Mouse (Mus musculus): Measurements from ENCODE around the gene Tom1l2. TPM values are rescaled to one million over a fixed set of nuclear protein-coding genes. Genes with fewer than 3 reads are reported as not detected.
A peak's percentile ranks its signal among the peaks of the same experiment; 100 is the strongest.

Gene Tom1l2
- total and polyA plus RNA-seq, 2 experiments from 2014 or later: 49.4 to 120 TPM

DNA sequence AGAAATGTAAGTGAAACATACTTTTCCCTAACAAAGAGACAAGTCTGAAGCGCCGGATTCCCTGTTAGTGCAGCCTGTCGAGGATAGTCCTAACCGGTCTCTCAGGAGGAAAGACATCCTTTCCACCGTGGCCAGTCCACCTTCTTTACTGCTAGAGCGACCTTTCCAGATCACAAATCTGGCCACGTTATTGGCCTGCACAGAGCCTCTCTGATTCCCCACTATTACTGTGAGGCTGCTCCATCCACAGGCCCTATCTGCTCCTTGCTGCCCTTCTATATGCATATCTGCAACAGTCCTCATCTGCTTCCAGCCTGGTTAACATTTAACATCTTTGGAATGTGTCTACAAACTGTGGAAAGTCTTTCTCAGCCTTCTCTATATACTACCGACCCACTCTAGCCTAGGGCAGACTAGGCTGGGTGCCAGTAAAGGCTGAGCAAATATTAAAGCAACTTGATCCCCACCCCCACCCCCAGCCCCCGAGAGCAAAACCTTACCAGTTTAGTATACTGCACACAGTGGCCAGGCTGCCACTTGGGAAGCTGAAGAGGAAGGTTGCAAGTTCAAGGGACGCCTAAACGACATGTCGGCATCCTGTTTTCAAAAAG is 44.1 kb downstream of the Tom1l2 start:
- Histone ChIP-seq H3K4me3 (ENCODE audit: low read depth, low read length) (no peak overlapping the region), H3K4me2 (ENCODE audit: low read depth, low read length, poor library complexity, severe bottlenecking) (no peak overlapping the region), H3K27me3 (ENCODE audit: insufficient read depth, low read length) (no peaks in the 10 kb centered on the region), H3K36me3 (ENCODE audit: insufficient read depth, low read length) (no peaks in the 10 kb centered on the region), H3K27ac (ENCODE audit: low read depth, low read length) (no peak overlapping the region), H3K9me3 (ENCODE audit: low read length) (no peaks in the 10 kb centered on the region), H3K9ac (replicated peaks; ENCODE audit: low read length, poor library complexity, severe bottlenecking) (no peak overlapping the region), H3K4me1 (ENCODE audit: insufficient read depth, low read length) (peaks cover 13% of the 10 kb centered on the region)
- ATAC-seq (ENCODE audit: low FRiP score) (no peak), DNase-seq (ENCODE audit: low spot score) (no peak)
- no peak for TF ChIP-seq CTCF (IDR thresholded peaks at IDR 0.05)
- 75% methylated on average over 12 of the region's 12 CpGs for WGBS

DNA sequence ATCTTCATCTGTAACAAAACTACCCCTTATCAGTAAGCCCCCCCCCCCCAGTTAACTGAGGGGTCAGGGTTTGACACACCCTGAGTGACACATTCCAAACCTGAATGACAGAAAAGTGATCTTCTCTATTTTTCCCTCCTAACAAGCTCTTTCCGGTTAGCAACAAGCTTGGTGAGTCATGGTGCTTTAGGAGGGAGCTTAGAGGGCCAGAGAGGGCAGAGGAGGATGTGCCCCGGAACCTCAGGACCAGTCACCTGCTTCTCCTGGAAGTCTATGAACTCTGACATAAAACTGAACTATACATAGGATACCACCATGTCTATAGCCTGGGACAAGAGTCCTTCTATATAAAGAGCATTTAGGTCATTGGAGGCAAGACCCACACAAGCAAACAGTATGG is 44.6 kb downstream of the Tom1l2 start:
- peaks cover 13% of the 10 kb centered on the region for H3K4me1 ChIP-seq (ENCODE audit: insufficient read depth, low read length)
- H3K4me3 ChIP-seq (ENCODE audit: low read depth, low read length): no peak overlapping the region
- DNase-seq (ENCODE audit: low spot score) (no peak), ATAC-seq (ENCODE audit: low FRiP score) (no peak)
- no peak overlapping the region for H3K9ac ChIP-seq (replicated peaks; ENCODE audit: low read length, poor library complexity, severe bottlenecking)
- 92% methylated on average over 2 of the region's 2 CpGs for WGBS
- no peaks in the 10 kb centered on the region for H3K36me3 ChIP-seq (ENCODE audit: insufficient read depth, low read length)
- no peak for TF ChIP-seq CTCF (IDR thresholded peaks at IDR 0.05)
- H3K27ac ChIP-seq (ENCODE audit: low read depth, low read length): no peak overlapping the region
- no peak overlapping the region for H3K4me2 ChIP-seq (ENCODE audit: low read depth, low read length, poor library complexity, severe bottlenecking)
- H3K9me3 ChIP-seq (ENCODE audit: low read length): no peaks in the 10 kb centered on the region
- H3K27me3 ChIP-seq (ENCODE audit: insufficient read depth, low read length): no peaks in the 10 kb centered on the region

DNA sequence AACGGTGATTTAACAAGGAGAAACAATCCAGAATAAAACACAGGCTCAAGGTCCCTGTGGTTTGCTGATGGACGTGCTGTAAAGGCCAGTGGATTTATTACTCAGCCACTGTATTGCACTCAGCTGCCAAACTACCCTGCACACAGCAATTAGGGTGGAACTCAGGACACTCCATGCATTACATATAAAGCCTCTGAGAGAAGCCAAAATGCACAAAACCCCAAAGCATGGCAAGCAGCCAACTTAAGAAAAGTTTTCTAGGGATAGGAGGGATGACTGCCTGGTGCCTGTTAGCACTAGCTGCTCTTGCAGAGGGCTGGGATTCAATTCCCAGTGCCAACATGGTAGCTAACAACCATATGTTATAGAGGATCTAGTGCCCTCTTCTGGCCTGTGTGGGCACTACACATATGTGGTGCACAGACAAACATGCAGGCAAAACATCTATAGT is 45.3 kb downstream of the Tom1l2 start:
- H3K4me2 ChIP-seq (ENCODE audit: low read depth, low read length, poor library complexity, severe bottlenecking): no peak overlapping the region
- H3K27ac ChIP-seq (ENCODE audit: low read depth, low read length): no peak overlapping the region
- no peak overlapping the region for H3K4me3 ChIP-seq (ENCODE audit: low read depth, low read length)
- WGBS: 80% methylated on average over 2 of the region's 2 CpGs
- TF ChIP-seq CTCF (IDR thresholded peaks at IDR 0.05): peak; percentile 43
- H3K9me3 ChIP-seq (ENCODE audit: low read length): no peaks in the 10 kb centered on the region
- ATAC-seq (ENCODE audit: low FRiP score): no peak
- H3K4me1 ChIP-seq (ENCODE audit: insufficient read depth, low read length): peaks cover 13% of the 10 kb centered on the region
- H3K36me3 ChIP-seq (ENCODE audit: insufficient read depth, low read length): no peaks in the 10 kb centered on the region
- DNase-seq (ENCODE audit: low spot score): no peak
- H3K27me3 ChIP-seq (ENCODE audit: insufficient read depth, low read length): no peaks in the 10 kb centered on the region
- no peak overlapping the region for H3K9ac ChIP-seq (replicated peaks; ENCODE audit: low read length, poor library complexity, severe bottlenecking)

GRCm38 (mm10) chr11:60306834-60307233 is 45.9 kb downstream of the Tom1l2 start:
- Histone ChIP-seq H3K9me3 (ENCODE audit: low read length) (no peaks in the 10 kb centered on the region), H3K9ac (replicated peaks; ENCODE audit: low read length, poor library complexity, severe bottlenecking) (no peak overlapping the region), H3K4me3 (ENCODE audit: low read depth, low read length) (no peak overlapping the region), H3K36me3 (ENCODE audit: insufficient read depth, low read length) (no peaks in the 10 kb centered on the region), H3K27me3 (ENCODE audit: insufficient read depth, low read length) (no peaks in the 10 kb centered on the region), H3K4me2 (ENCODE audit: low read depth, low read length, poor library complexity, severe bottlenecking) (no peak overlapping the region), H3K4me1 (ENCODE audit: insufficient read depth, low read length) (peaks cover 16% of the 10 kb centered on the region), H3K27ac (ENCODE audit: low read depth, low read length) (no peak overlapping the region)
- ATAC-seq (ENCODE audit: low FRiP score): no peak
- DNase-seq (ENCODE audit: low spot score): peak; percentile 64
- peak; percentile 68 for TF ChIP-seq CTCF (IDR thresholded peaks at IDR 0.05)
- 66% methylated on average over 4 of the region's 4 CpGs for WGBS

DNA sequence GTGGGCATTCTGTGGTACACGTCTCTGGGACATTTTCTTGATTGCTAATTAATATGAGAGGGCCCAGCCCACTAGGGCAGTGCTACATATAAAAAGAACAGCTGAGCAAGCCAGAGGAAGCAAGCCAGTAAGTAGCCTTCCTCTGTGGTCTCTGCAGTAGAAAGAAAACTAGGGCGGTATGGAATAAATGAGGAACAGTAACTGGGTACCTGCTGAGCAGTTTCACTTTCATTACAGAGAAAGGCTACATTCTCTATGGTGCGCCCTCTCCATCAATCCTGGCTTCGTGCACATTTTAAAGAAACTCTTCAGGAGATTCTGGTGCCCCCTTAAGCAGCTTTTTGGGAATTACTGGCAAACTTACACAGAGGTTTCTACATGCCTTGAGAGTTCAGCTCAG is 47.1 kb downstream of the Tom1l2 start:
- H3K27ac ChIP-seq (ENCODE audit: low read depth, low read length): peak overlapping the region; percentile 67
- no peaks in the 10 kb centered on the region for H3K27me3 ChIP-seq (ENCODE audit: insufficient read depth, low read length)
- H3K36me3 ChIP-seq (ENCODE audit: insufficient read depth, low read length): no peaks in the 10 kb centered on the region
- no peak overlapping the region for H3K9ac ChIP-seq (replicated peaks; ENCODE audit: low read length, poor library complexity, severe bottlenecking)
- no peak overlapping the region for H3K4me3 ChIP-seq (ENCODE audit: low read depth, low read length)
- DNase-seq (ENCODE audit: low spot score) (peak; percentile 36), ATAC-seq (ENCODE audit: low FRiP score) (no peak)
- WGBS: 36% methylated on average over 4 of the region's 4 CpGs
- no peak overlapping the region for H3K4me2 ChIP-seq (ENCODE audit: low read depth, low read length, poor library complexity, severe bottlenecking)
- TF ChIP-seq CTCF (IDR thresholded peaks at IDR 0.05): peak; percentile 50
- peaks cover 14% of the 10 kb centered on the region for H3K4me1 ChIP-seq (ENCODE audit: insufficient read depth, low read length)
- no peaks in the 10 kb centered on the region for H3K9me3 ChIP-seq (ENCODE audit: low read length)

- TF ChIP-seq CTCF (IDR thresholded peaks at IDR 0.05): no peak
- H3K4me2 ChIP-seq (ENCODE audit: low read depth, low read length, poor library complexity, severe bottlenecking): no peak overlapping the region
- ATAC-seq (ENCODE audit: low FRiP score) (no peak), DNase-seq (ENCODE audit: low spot score) (peak; percentile 54)
- no peaks in the 10 kb centered on the region for H3K9me3 ChIP-seq (ENCODE audit: low read length)
- H3K36me3 ChIP-seq (ENCODE audit: insufficient read depth, low read length): no peaks in the 10 kb centered on the region
- H3K4me1 ChIP-seq (ENCODE audit: insufficient read depth, low read length): peaks cover 10% of the 10 kb centered on the region
- peak overlapping the region; percentile 27; the same call in 1 of the 2 replicates for H3K27ac ChIP-seq (ENCODE audit: low read depth, low read length)
- no peak overlapping the region for H3K4me3 ChIP-seq (ENCODE audit: low read depth, low read length)
- no peaks in the 10 kb centered on the region for H3K27me3 ChIP-seq (ENCODE audit: insufficient read depth, low read length)
- 60% methylated on average over 2 of the region's 2 CpGs for WGBS
- no peak overlapping the region for H3K9ac ChIP-seq (replicated peaks; ENCODE audit: low read length, poor library complexity, severe bottlenecking)
These were observed 49.2 kb downstream of the Tom1l2 start for GRCm38 (mm10) chr11:60303497-60303896.

Data from midbrain, postnatal 0 days (tissue).